Mouse (Mus musculus): ENCODE data around the gene Dtx4. TPM values are rescaled to one million over a fixed set of nuclear protein-coding genes. Genes with fewer than 3 reads are reported as not detected.
A peak's percentile ranks its signal among the peaks of the same experiment; 100 is the strongest.

The Dtx4 gene
- total and polyA plus RNA-seq, 3 experiments: 16.4 to 30.5 (median 21.2) TPM

DNA sequence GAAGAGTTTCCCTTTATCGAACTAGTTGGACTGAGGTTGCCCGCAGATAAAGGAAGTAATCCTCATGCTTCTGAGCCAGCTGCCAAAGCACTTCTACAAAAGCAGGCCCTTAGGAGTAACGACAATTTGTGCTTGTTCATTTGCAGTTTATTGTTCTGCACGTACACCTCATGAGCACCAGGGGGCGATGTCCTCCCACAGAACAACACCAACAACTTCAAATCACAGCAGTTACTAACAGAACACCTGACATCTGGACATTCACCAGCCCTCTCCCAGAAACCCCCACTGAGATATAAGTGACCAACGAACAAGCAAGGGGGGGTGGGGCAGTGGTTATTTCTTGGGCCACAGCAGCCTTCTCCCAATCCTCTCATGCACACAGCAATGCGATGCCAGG, 35.0 kb downstream of the Dtx4 start:
- H3K27ac ChIP-seq (ENCODE audit: insufficient read depth, low read depth): peak overlapping the region; percentile 87

DNA sequence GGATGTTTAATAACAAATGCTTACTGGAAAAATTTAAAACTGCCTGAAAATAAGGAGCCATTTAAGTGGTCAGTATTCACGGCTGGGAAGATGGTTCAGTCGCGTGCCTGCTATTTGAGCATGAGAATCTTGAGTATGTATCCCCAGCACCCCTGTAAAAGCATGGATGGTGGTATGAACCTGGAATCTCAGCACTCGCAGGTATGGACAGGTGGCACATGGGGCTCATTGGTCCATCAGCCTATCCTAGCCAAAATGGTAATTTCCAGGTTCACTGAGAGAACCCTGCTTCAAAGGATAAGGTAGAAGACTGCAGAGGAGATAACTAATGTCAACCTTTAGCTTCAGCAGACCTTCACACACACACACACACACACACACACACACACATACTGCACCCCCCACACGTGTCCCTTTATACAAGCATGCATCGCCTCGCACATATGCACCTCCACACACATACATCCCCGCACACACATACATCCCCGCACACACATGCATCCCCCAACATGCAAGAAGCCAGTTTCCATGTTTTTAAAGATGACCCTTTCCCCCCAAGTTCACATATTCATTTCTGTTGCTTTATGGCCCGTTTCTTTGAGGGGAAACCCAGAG, 35.6 kb downstream of the Dtx4 start:
- Histone ChIP-seq H3K4me3 (replicated peaks in 1 of 3; ENCODE audit: low read depth in 2 of 3, low read length in 2 of 3, poor library complexity in 1 of 3) (peak overlapping the region; percentile 49 to 99 (median 92)), H3K9me3 (replicated peaks; ENCODE audit: low read length) (no peaks in the 10 kb centered on the region), H3K9ac (ENCODE audit: insufficient read depth, low read depth) (peak overlapping the region; percentile 88), H3K4me2 (ENCODE audit: insufficient read depth, low read depth, poor library complexity, severe bottlenecking) (peak overlapping the region; percentile 87), H3K27ac (ENCODE audit: insufficient read depth, low read depth) (peak overlapping the region; percentile 87), H3K36me3 (replicated peaks in 1 of 2; ENCODE audit: control insufficient read depth in 1 of 2, insufficient read depth in 1 of 2, low read length in 1 of 2) (peaks cover 17 to 72% of the 10 kb centered on the region in 2 experiments), H3K4me1 (ENCODE audit: control insufficient read depth in 1 of 2, insufficient read depth in 2 of 2) (peaks cover 10 to 42% of the 10 kb centered on the region in 2 experiments), H3K27me3 (replicated peaks) (no peaks in the 10 kb centered on the region), H3K79me2 (replicated peaks; ENCODE audit: control insufficient read depth, extremely low read depth, insufficient read depth, poor library complexity, severe bottlenecking) (peaks cover 50% of the 10 kb centered on the region)
- in situ Hi-C loops (cut with MboI; ENCODE audit: low pct_ligation_motif_present, low pct_unique_long_range_greater_than_20kb, low sequenced_read_pairs) (no loop called here), dilution Hi-C loops (cut with MboI; ENCODE audit: extremely low pct_ligation_motif_present, extremely low pct_unique_long_range_greater_than_20kb, low sequenced_read_pairs) (no loop called here)
- DNase-seq (ENCODE audit: extremely low read depth): no peak
- TF ChIP-seq POLR2AphosphoS2 (IDR thresholded peaks at IDR 0.05; ENCODE audit: low read depth, low read length) (no peak), NELFE (IDR thresholded peaks at IDR 0.05; ENCODE audit: low read depth, low read length) (no peak; the same call in 1 of the 2 replicates), UBTF (IDR thresholded peaks at IDR 0.05; ENCODE audit: low read depth, low read length) (no peak), EP300 (IDR thresholded peaks at IDR 0.05; ENCODE audit: low read length) (no peak), CHD2 (IDR thresholded peaks at IDR 0.05; ENCODE audit: low read length) (no peak), ETS1 (conservative IDR thresholded peaks at IDR 0.05; ENCODE audit: low read depth, low read length) (0 out of 2 replicates have a peak, but pooled peaks have one; percentile 4), ZMIZ1 (IDR thresholded peaks at IDR 0.05; ENCODE audit: low read depth, low read length) (peak; percentile 69; the same call in 1 of the 2 replicates), USF1 (IDR thresholded peaks at IDR 0.05; ENCODE audit: low read depth, low read length) (no peak), SIN3A (IDR thresholded peaks at IDR 0.05; ENCODE audit: low read length) (no peak), PAX5 (IDR thresholded peaks at IDR 0.05; ENCODE audit: low read length) (no peak), IRF4 (IDR thresholded peaks at IDR 0.05; ENCODE audit: low read depth, low read length) (no peak), USF2 (conservative IDR thresholded peaks at IDR 0.05; ENCODE audit: low read depth, low read length) (no peak), MAZ (IDR thresholded peaks at IDR 0.05; ENCODE audit: low read depth, low read length) (no peak), MYC (IDR thresholded peaks at IDR 0.05; ENCODE audit: low read depth, low read length) (no peak; the same call in 1 of the 2 replicates), ZC3H11A (IDR thresholded peaks at IDR 0.05; ENCODE audit: low read depth, low read length) (no peak), ZKSCAN1 (IDR thresholded peaks at IDR 0.05; ENCODE audit: borderline replicate concordance, low read depth, low read length) (no peak), BHLHE40 (IDR thresholded peaks at IDR 0.05; ENCODE audit: low read depth, low read length) (peak; percentile 50), RAD21 (IDR thresholded peaks at IDR 0.05; ENCODE audit: low read depth, low read length) (no peak), RCOR1 (conservative IDR thresholded peaks at IDR 0.05; ENCODE audit: low read depth, low read length) (0 out of 2 replicates have a peak, but pooled peaks have one; percentile 52), MAX (IDR thresholded peaks at IDR 0.05; ENCODE audit: low read length) (peak; percentile 64), MAFK (IDR thresholded peaks at IDR 0.05; ENCODE audit: insufficient replicate concordance, low read length) (no peak), E2F4 (IDR thresholded peaks at IDR 0.05; ENCODE audit: insufficient replicate concordance, low read depth, low read length) (no peak)

More for the DNA sequence above, 35.0 kb downstream of the Dtx4 start:
- Histone ChIP-seq H3K79me2 (replicated peaks; ENCODE audit: control insufficient read depth, extremely low read depth, insufficient read depth, poor library complexity, severe bottlenecking) (peaks cover 47% of the 10 kb centered on the region), H3K27me3 (replicated peaks) (no peaks in the 10 kb centered on the region), H3K4me3 (replicated peaks in 1 of 3; ENCODE audit: low read depth in 2 of 3, low read length in 2 of 3, poor library complexity in 1 of 3) (peak overlapping the region; percentile 49 to 99 (median 92)), H3K9ac (ENCODE audit: insufficient read depth, low read depth) (peak overlapping the region; percentile 88; the same call in 1 of the 2 replicates), H3K4me2 (ENCODE audit: insufficient read depth, low read depth, poor library complexity, severe bottlenecking) (peak overlapping the region; percentile 87), H3K36me3 (replicated peaks in 1 of 2; ENCODE audit: control insufficient read depth in 1 of 2, insufficient read depth in 1 of 2, low read length in 1 of 2) (peaks cover 20 to 77% of the 10 kb centered on the region in 2 experiments), H3K4me1 (ENCODE audit: control insufficient read depth in 1 of 2, insufficient read depth in 2 of 2) (peaks cover 16 to 48% of the 10 kb centered on the region in 2 experiments), H3K9me3 (replicated peaks; ENCODE audit: low read length) (no peaks in the 10 kb centered on the region)
- dilution Hi-C loops (cut with MboI; ENCODE audit: extremely low pct_ligation_motif_present, extremely low pct_unique_long_range_greater_than_20kb, low sequenced_read_pairs): no loop called here
- no peak for TF ChIP-seq NRF1 (IDR thresholded peaks at IDR 0.05; ENCODE audit: low read depth, low read length)
- TF ChIP-seq TCF12 (IDR thresholded peaks at IDR 0.05; ENCODE audit: low read depth, low read length): peak; percentile 94
- TF ChIP-seq JUN (IDR thresholded peaks at IDR 0.05; ENCODE audit: insufficient read depth, low read depth, low read length): 0 out of 2 replicates have a peak, but pooled peaks have one; percentile 2
- TF ChIP-seq POLR2A (IDR thresholded peaks at IDR 0.05; ENCODE audit: low read depth, low read length): peak; percentile 28; the same call in 1 of the 2 replicates
- peak; percentile 92 for TF ChIP-seq SMC3 (IDR thresholded peaks at IDR 0.05; ENCODE audit: low read depth, low read length)
- TF ChIP-seq MXI1 (IDR thresholded peaks at IDR 0.05; ENCODE audit: low read depth, low read length): peak; percentile 56
- TF ChIP-seq CTCF (conservative IDR thresholded peaks at IDR 0.05 in 1 of 2, IDR thresholded peaks at IDR 0.05 in 1 of 2; ENCODE audit: low read depth in 2 of 2, low read length in 2 of 2): peak; percentile 80 to 92
- TF ChIP-seq MYC (IDR thresholded peaks at IDR 0.05; ENCODE audit: low read depth, low read length): 0 out of 2 replicates have a peak, but pooled peaks have one; percentile 30
- TF ChIP-seq CHD2 (IDR thresholded peaks at IDR 0.05; ENCODE audit: low read length): peak; percentile 79; the same call in 1 of the 2 replicates
- TF ChIP-seq HCFC1 (IDR thresholded peaks at IDR 0.05; ENCODE audit: low read depth, low read length): 0 out of 2 replicates have a peak, but pooled peaks have one; percentile 12
- TF ChIP-seq RAD21 (IDR thresholded peaks at IDR 0.05; ENCODE audit: low read depth, low read length): peak; percentile 94
- TF ChIP-seq SIN3A (IDR thresholded peaks at IDR 0.05; ENCODE audit: low read length): peak; percentile 81; the same call in 1 of the 2 replicates
- TF ChIP-seq IRF4 (IDR thresholded peaks at IDR 0.05; ENCODE audit: low read depth, low read length): peak; percentile 50; the same call in 1 of the 2 replicates
- no peak for TF ChIP-seq ZMIZ1 (IDR thresholded peaks at IDR 0.05; ENCODE audit: low read depth, low read length)
- TF ChIP-seq USF2 (conservative IDR thresholded peaks at IDR 0.05; ENCODE audit: low read depth, low read length): 0 out of 2 replicates have a peak, but pooled peaks have one; percentile 33
- no peak for TF ChIP-seq MAZ (IDR thresholded peaks at IDR 0.05; ENCODE audit: low read depth, low read length)
- no peak for TF ChIP-seq EP300 (IDR thresholded peaks at IDR 0.05; ENCODE audit: low read length)
- peak; percentile 51 for TF ChIP-seq BHLHE40 (IDR thresholded peaks at IDR 0.05; ENCODE audit: low read depth, low read length)
- TF ChIP-seq JUND (conservative IDR thresholded peaks at IDR 0.05; ENCODE audit: low read depth, low read length): peak; percentile 53
- TF ChIP-seq ZKSCAN1 (IDR thresholded peaks at IDR 0.05; ENCODE audit: borderline replicate concordance, low read depth, low read length): no peak
- TF ChIP-seq NELFE (IDR thresholded peaks at IDR 0.05; ENCODE audit: low read depth, low read length): no peak
- TF ChIP-seq POLR2AphosphoS2 (IDR thresholded peaks at IDR 0.05; ENCODE audit: low read depth, low read length): peak; percentile 75; the same call in 1 of the 2 replicates
- peak; percentile 72; the same call in 1 of the 2 replicates for TF ChIP-seq TBP (conservative IDR thresholded peaks at IDR 0.05; ENCODE audit: low read depth, low read length)
- peak; percentile 87 for DNase-seq (ENCODE audit: extremely low read depth)
- in situ Hi-C loops (cut with MboI; ENCODE audit: low pct_ligation_motif_present, low pct_unique_long_range_greater_than_20kb, low sequenced_read_pairs): no loop called here

All from CH12.LX (cell line).